Mouse (Mus musculus): ENCODE results near the gene Sirt2. TPM values are rescaled to one million over a fixed set of nuclear protein-coding genes. Genes with fewer than 3 reads are reported as not detected.
A peak's percentile ranks its signal among the peaks of the same experiment; 100 is the strongest.

Sirt2 gene
- polyA plus RNA-seq, 1 experiment from 2014 or later: 57.7 TPM

GRCm38 (mm10) chr7:28766910-28767309 is 375 bp downstream of the Sirt2 start:
- Histone ChIP-seq H3K4me2 (ENCODE audit: low read length) (peak overlapping the region; percentile 66), H3K4me1 (ENCODE audit: control insufficient read depth in 2 of 2, insufficient read depth in 2 of 2, low read length in 2 of 2) (peaks cover 8 to 16% of the 10 kb centered on the region in 2 experiments), H3K36me3 (ENCODE audit: control insufficient read depth, insufficient read depth, low read length) (peaks cover 9% of the 10 kb centered on the region), H3K27ac (replicated peaks in 1 of 2; ENCODE audit: control insufficient read depth in 1 of 2, insufficient read depth in 1 of 2, low read depth in 2 of 2, low read length in 2 of 2) (no peak overlapping the region), H3K27me3 (ENCODE audit: control insufficient read depth, insufficient read depth, low read length) (no peaks in the 10 kb centered on the region), H3K4me3 (ENCODE audit: control insufficient read depth in 1 of 2, insufficient read depth in 1 of 2, low read depth in 1 of 2, low read length in 2 of 2) (peak overlapping the region; percentile 53 to 75), H3K9me3 (ENCODE audit: control insufficient read depth, low read length) (no peaks in the 10 kb centered on the region), H3K9ac (ENCODE audit: low read length) (peak overlapping the region; percentile 77)
- no peak for ATAC-seq (ENCODE audit: insufficient number of reproducible peaks, insufficient read depth, low FRiP score, low read depth)
- WGBS: 5% methylated on average over 14 of the region's 14 CpGs

- no peak for ATAC-seq (ENCODE audit: insufficient number of reproducible peaks, insufficient read depth, low FRiP score, low read depth)
- Histone ChIP-seq H3K27me3 (ENCODE audit: control insufficient read depth, insufficient read depth, low read length) (no peaks in the 10 kb centered on the region), H3K36me3 (ENCODE audit: control insufficient read depth, insufficient read depth, low read length) (0 out of 2 replicates have a peak, but pooled peaks cover 9% of the 10 kb centered on the region), H3K4me2 (ENCODE audit: low read length) (peak within 1 kb of the TSS; percentile 82), H3K4me1 (ENCODE audit: control insufficient read depth in 2 of 2, insufficient read depth in 2 of 2, low read length in 2 of 2) (peaks cover 8 to 16% of the 10 kb centered on the region in 2 experiments), H3K27ac (replicated peaks in 1 of 2; ENCODE audit: control insufficient read depth in 1 of 2, insufficient read depth in 1 of 2, low read depth in 2 of 2, low read length in 2 of 2) (no peak within 1 kb of the TSS), H3K4me3 (ENCODE audit: control insufficient read depth in 1 of 2, insufficient read depth in 1 of 2, low read depth in 1 of 2, low read length in 2 of 2) (peak within 1 kb of the TSS; percentile 71 to 75), H3K9ac (ENCODE audit: low read length) (peak within 1 kb of the TSS; percentile 77), H3K9me3 (ENCODE audit: control insufficient read depth, low read length) (no peaks in the 10 kb centered on the region)
- WGBS: 61% methylated on average over 7 of the region's 7 CpGs
Measured at GRCm38 (mm10) chr7:28767462-28767965, 979 bp downstream of the Sirt2 start, which contains the start of gene Nfkbib. Nfkbib (minus strand) TSS chr7:28767512.

GRCm38 (mm10) chr7:28769414-28769958 is 3.0 kb downstream of the Sirt2 start:
- H3K4me3 ChIP-seq (ENCODE audit: control insufficient read depth in 1 of 2, insufficient read depth in 1 of 2, low read depth in 1 of 2, low read length in 2 of 2): no peak overlapping the region
- H3K9ac ChIP-seq (ENCODE audit: low read length): no peak overlapping the region
- no peak for ATAC-seq (ENCODE audit: insufficient number of reproducible peaks, insufficient read depth, low FRiP score, low read depth)
- 90% methylated on average over 9 of the region's 9 CpGs for WGBS
- H3K36me3 ChIP-seq (ENCODE audit: control insufficient read depth, insufficient read depth, low read length): peaks cover 8% of the 10 kb centered on the region; the same call in 1 of the 2 replicates
- H3K27ac ChIP-seq (replicated peaks in 1 of 2; ENCODE audit: control insufficient read depth in 1 of 2, insufficient read depth in 1 of 2, low read depth in 2 of 2, low read length in 2 of 2): no peak overlapping the region
- no peaks in the 10 kb centered on the region for H3K9me3 ChIP-seq (ENCODE audit: control insufficient read depth, low read length)
- no peak overlapping the region for H3K4me2 ChIP-seq (ENCODE audit: low read length)
- peaks cover 9 to 19% of the 10 kb centered on the region in 2 experiments for H3K4me1 ChIP-seq (ENCODE audit: control insufficient read depth in 2 of 2, insufficient read depth in 2 of 2, low read length in 2 of 2)
- no peaks in the 10 kb centered on the region for H3K27me3 ChIP-seq (ENCODE audit: control insufficient read depth, insufficient read depth, low read length)

GRCm38 (mm10) chr7:28770309-28770708 is 3.8 kb downstream of the Sirt2 start:
- ATAC-seq (ENCODE audit: insufficient number of reproducible peaks, insufficient read depth, low FRiP score, low read depth): no peak
- Histone ChIP-seq H3K4me2 (ENCODE audit: low read length) (no peak overlapping the region), H3K27ac (replicated peaks in 1 of 2; ENCODE audit: control insufficient read depth in 1 of 2, insufficient read depth in 1 of 2, low read depth in 2 of 2, low read length in 2 of 2) (no peak overlapping the region), H3K36me3 (ENCODE audit: control insufficient read depth, insufficient read depth, low read length) (peaks cover 8% of the 10 kb centered on the region; the same call in 1 of the 2 replicates), H3K9me3 (ENCODE audit: control insufficient read depth, low read length) (no peaks in the 10 kb centered on the region), H3K4me1 (ENCODE audit: control insufficient read depth in 2 of 2, insufficient read depth in 2 of 2, low read length in 2 of 2) (peaks cover 9 to 18% of the 10 kb centered on the region in 2 experiments), H3K9ac (ENCODE audit: low read length) (no peak overlapping the region), H3K4me3 (ENCODE audit: control insufficient read depth in 1 of 2, insufficient read depth in 1 of 2, low read depth in 1 of 2, low read length in 2 of 2) (no peak overlapping the region), H3K27me3 (ENCODE audit: control insufficient read depth, insufficient read depth, low read length) (no peaks in the 10 kb centered on the region)
- WGBS: 62% methylated on average over 3 of the region's 3 CpGs

GRCm38 (mm10) chr7:28771867-28772266 is 5.3 kb downstream of the Sirt2 start:
- no peak overlapping the region for H3K27ac ChIP-seq (replicated peaks in 1 of 2; ENCODE audit: control insufficient read depth in 1 of 2, insufficient read depth in 1 of 2, low read depth in 2 of 2, low read length in 2 of 2)
- 84% methylated on average over 11 of the region's 11 CpGs for WGBS
- no peak for ATAC-seq (ENCODE audit: insufficient number of reproducible peaks, insufficient read depth, low FRiP score, low read depth)
- H3K9ac ChIP-seq (ENCODE audit: low read length): no peak overlapping the region
- peaks cover 11% of the 10 kb centered on the region for H3K36me3 ChIP-seq (ENCODE audit: control insufficient read depth, insufficient read depth, low read length)
- H3K27me3 ChIP-seq (ENCODE audit: control insufficient read depth, insufficient read depth, low read length): no peaks in the 10 kb centered on the region
- no peaks in the 10 kb centered on the region for H3K9me3 ChIP-seq (ENCODE audit: control insufficient read depth, low read length)
- H3K4me3 ChIP-seq (ENCODE audit: control insufficient read depth in 1 of 2, insufficient read depth in 1 of 2, low read depth in 1 of 2, low read length in 2 of 2): no peak overlapping the region
- no peak overlapping the region for H3K4me2 ChIP-seq (ENCODE audit: low read length)
- H3K4me1 ChIP-seq (ENCODE audit: control insufficient read depth in 2 of 2, insufficient read depth in 2 of 2, low read length in 2 of 2): peaks cover 7 to 11% of the 10 kb centered on the region in 2 experiments

- Histone ChIP-seq H3K27ac (replicated peaks in 1 of 2; ENCODE audit: control insufficient read depth in 1 of 2, insufficient read depth in 1 of 2, low read depth in 2 of 2, low read length in 2 of 2) (no peak overlapping the region), H3K4me2 (ENCODE audit: low read length) (no peak overlapping the region), H3K27me3 (ENCODE audit: control insufficient read depth, insufficient read depth, low read length) (no peaks in the 10 kb centered on the region), H3K4me1 (ENCODE audit: control insufficient read depth in 2 of 2, insufficient read depth in 2 of 2, low read length in 2 of 2) (peaks cover 2 to 3% of the 10 kb centered on the region in 2 experiments; a peak in 1 of 4 replicates), H3K4me3 (ENCODE audit: control insufficient read depth in 1 of 2, insufficient read depth in 1 of 2, low read depth in 1 of 2, low read length in 2 of 2) (no peak overlapping the region), H3K9ac (ENCODE audit: low read length) (peak overlapping the region; percentile 4; the same call in 1 of the 2 replicates), H3K9me3 (ENCODE audit: control insufficient read depth, low read length) (no peaks in the 10 kb centered on the region), H3K36me3 (ENCODE audit: control insufficient read depth, insufficient read depth, low read length) (peaks cover 16% of the 10 kb centered on the region)
- no peak for ATAC-seq (ENCODE audit: insufficient number of reproducible peaks, insufficient read depth, low FRiP score, low read depth)
- WGBS: 46% methylated on average over 3 of the region's 3 CpGs
Measured at GRCm38 (mm10) chr7:28773163-28773562, 6.6 kb downstream of the Sirt2 start.

GRCm38 (mm10) chr7:28774164-28774563 is 7.6 kb downstream of the Sirt2 start:
- 80% methylated on average over 12 of the region's 12 CpGs for WGBS
- Histone ChIP-seq H3K36me3 (ENCODE audit: control insufficient read depth, insufficient read depth, low read length) (peaks cover 16% of the 10 kb centered on the region), H3K4me2 (ENCODE audit: low read length) (no peak overlapping the region), H3K9ac (ENCODE audit: low read length) (no peak overlapping the region), H3K27me3 (ENCODE audit: control insufficient read depth, insufficient read depth, low read length) (no peaks in the 10 kb centered on the region), H3K27ac (replicated peaks in 1 of 2; ENCODE audit: control insufficient read depth in 1 of 2, insufficient read depth in 1 of 2, low read depth in 2 of 2, low read length in 2 of 2) (no peak overlapping the region), H3K4me3 (ENCODE audit: control insufficient read depth in 1 of 2, insufficient read depth in 1 of 2, low read depth in 1 of 2, low read length in 2 of 2) (no peak overlapping the region), H3K4me1 (ENCODE audit: control insufficient read depth in 2 of 2, insufficient read depth in 2 of 2, low read length in 2 of 2) (peaks cover 2 to 3% of the 10 kb centered on the region in 2 experiments; a peak in 1 of 4 replicates), H3K9me3 (ENCODE audit: control insufficient read depth, low read length) (no peaks in the 10 kb centered on the region)
- no peak for ATAC-seq (ENCODE audit: insufficient number of reproducible peaks, insufficient read depth, low FRiP score, low read depth)

All from heart, embryonic 14.5 days (tissue).